Mouse (Mus musculus): ENCODE measurements around the gene Cc2d1a.

DNA sequence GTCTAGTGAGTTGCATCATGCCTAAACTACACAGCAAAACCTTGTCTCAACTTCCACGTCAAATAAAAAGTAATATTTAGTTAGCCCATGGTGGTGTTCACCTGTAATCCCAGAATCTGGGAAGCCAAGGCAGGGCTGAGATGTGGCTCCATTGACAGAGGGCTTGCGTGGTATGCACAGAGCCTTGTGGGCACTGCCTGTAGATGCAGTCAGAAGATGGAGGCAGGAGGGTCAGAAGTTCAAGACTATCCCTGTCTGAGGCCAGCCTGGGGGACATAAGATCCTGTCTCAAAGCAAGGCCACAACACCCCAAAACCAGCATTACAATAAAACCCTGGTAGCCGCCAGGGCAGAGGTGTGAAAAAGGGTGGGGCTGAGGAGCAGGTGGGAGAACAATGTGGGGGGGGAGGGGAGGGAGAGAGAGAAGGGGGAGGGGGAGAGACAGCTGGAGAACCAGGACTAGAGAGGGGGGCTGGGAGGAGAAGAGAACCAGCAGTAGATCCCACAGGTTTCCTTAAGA, 46.5 kb upstream of the Cc2d1a start:
- TF ChIP-seq TAL1 (IDR thresholded peaks at IDR 0.05; ENCODE audit: low read length) (no peak), GATA1 (IDR thresholded peaks at IDR 0.05; ENCODE audit: low read length) (no peak)

All from erythroblast, embryonic 14.5 days (primary cell).